Mouse (Mus musculus) heart, adult 2 months (tissue): ENCODE measurements at regions not wholly inside any gene's neighbourhood (a gene's known extent, or its start where the extent isn't known, plus 50 kb on each side); places are given as distances from the start of the nearest gene placed in this dataset.

Experiments used
- CTCF ChIP-seq: fragments of 200-600 bp; IDR thresholded peaks from 2 replicates; pipeline ENCODE4 v1.8.1; 2022; ENCODE audit warnings: antibody characterized with exemption, mild to moderate bottlenecking, moderate library complexity
- EP300 ChIP-seq: fragments of 200-500 bp; IDR thresholded peaks from 2 replicates; pipeline ENCODE4 v1.6.1; 2011; ENCODE audit warnings: low read depth, low read length, control low read depth; ENCODE audit not compliant: insufficient read depth

DNA sequence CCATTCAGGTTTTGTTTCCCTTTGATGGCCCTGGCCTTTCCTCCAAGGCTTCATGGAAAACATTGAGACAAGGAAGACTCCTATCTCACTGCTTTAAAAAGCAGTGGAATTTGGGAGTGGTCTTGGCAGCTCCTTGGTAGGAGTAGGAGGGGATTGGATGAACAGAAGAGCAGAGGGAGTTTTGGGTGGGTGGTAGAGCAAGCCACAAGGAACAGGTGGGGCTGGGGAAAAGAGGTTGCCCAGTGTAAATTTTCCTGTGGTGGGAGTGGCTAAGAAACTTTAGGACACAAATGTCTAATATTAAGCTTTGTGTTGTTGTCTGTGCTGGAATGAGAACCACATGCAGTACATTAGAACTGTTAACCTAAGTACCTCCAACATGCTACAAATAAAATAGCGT, 148.9 kb downstream of the Pik3r1 start:
- TF ChIP-seq CTCF, result no peak
- TF ChIP-seq EP300, result no peak
